Mouse (Mus musculus) cerebellum, adult 2 months (tissue): ENCODE measurements around the gene Ppm1h.

Source experiments
- CTCF ChIP-seq: fragments of 200-500 bp; IDR thresholded peaks from 2 replicates; pipeline ENCODE4 v1.5.1; 2011; ENCODE audit warnings: low read depth, mild to moderate bottlenecking, control low read depth, low read length, moderate library complexity, borderline replicate concordance; ENCODE audit not compliant: insufficient read depth
- POLR2A ChIP-seq: fragments of 200-500 bp; IDR thresholded peaks from 2 replicates; pipeline ENCODE4 v1.6.1; 2011; ENCODE audit warnings: low read length, control low read depth, borderline replicate concordance; ENCODE audit not compliant: insufficient read depth

GRCm38 (mm10) chr10:122944888-122945287 lies 266.3 kb downstream of the Ppm1h start:
- TF ChIP-seq CTCF, result no peak
- no peak for TF ChIP-seq POLR2A
